Mouse (Mus musculus): Measurements from ENCODE around the gene Flnc. TPM values are rescaled to one million over a fixed set of nuclear protein-coding genes. Genes with fewer than 3 reads are reported as not detected.
A peak's percentile ranks its signal among the peaks of the same experiment; 100 is the strongest.

The Flnc gene
- total RNA-seq, 1 experiment from 2014 or later = not detected

GRCm38 (mm10) chr6:29507447-29508309, 74.6 kb downstream of the Flnc start, which contains the start of gene Kcp:
Gene Kcp (minus strand): TSS chr6:29507952.
- peak in 1 of 2 experiments; percentile 43; a peak in 1 of 4 replicates for ATAC-seq (replicated peaks in 1 of 2; ENCODE audit: insufficient read depth in 1 of 2, low FRiP score in 2 of 2, low TSS enrichment in 1 of 2, low read depth in 1 of 2, poor library complexity in 2 of 2, severe bottlenecking in 2 of 2)

DNA sequence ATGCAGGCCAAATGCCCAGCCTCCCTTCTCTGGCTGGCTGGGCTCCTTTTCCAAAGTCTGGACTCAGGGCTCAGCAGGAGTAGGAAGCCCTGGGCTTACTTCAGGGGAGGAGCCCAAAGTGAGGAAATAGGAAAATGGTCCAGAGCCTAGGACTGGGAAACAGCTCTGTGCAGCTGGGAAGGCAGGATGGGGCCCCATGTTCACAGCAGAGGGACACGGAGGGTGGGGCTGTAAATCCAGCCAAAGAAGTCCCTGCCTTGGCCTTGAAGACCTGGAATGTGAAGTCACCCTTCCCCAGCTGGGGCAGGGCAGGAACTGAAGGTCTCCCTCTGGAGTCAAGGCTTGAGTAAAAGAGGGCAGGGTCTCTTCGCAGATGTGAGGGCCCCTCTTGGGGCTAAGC, 76.0 kb downstream of the Flnc start:
- no peak for ATAC-seq (replicated peaks in 1 of 2; ENCODE audit: insufficient read depth in 1 of 2, low FRiP score in 2 of 2, low TSS enrichment in 1 of 2, low read depth in 1 of 2, poor library complexity in 2 of 2, severe bottlenecking in 2 of 2)

Other genes with a start within 250 kb of the Flnc start
- gene Impdh1, start 216.9 kb upstream of the Flnc start, total RNA-seq (2017) = 70.0 and 72.4 TPM in 2 replicates
- gene Hilpda, start 160.8 kb upstream of the Flnc start, total RNA-seq (2017) = 26.3 and 27.7 TPM in 2 replicates
- 1.6 TPM in 1 of 2 replicates, not detected in the other for gene Fam71f2, start 153.7 kb upstream of the Flnc start, total RNA-seq (2017)
- not detected in 2 replicates for gene Fam71f1, start 114.1 kb upstream of the Flnc start, total RNA-seq (2017)
- 162 and 228 TPM in 2 replicates for gene Calu, start 85.2 kb upstream of the Flnc start, total RNA-seq (2017)
- gene Opn1sw, start 44.8 kb upstream of the Flnc start, total RNA-seq (2017) = not detected in 2 replicates
- 0.40 and 0.44 TPM in 2 replicates for gene Ccdc136, start 36.9 kb upstream of the Flnc start, total RNA-seq (2017)
- gene Atp6v1f, start 34.5 kb downstream of the Flnc start, total RNA-seq (2017) = 131 and 182 TPM in 2 replicates
- gene Atp6v1fnb, start 38.2 kb downstream of the Flnc start, total RNA-seq (2017) = 3.4 TPM in 1 of 2 replicates, not detected in the other
- not detected in 2 replicates for gene Kcp, start 74.7 kb downstream of the Flnc start, total RNA-seq (2017)
- 19.3 and 23.7 TPM in 2 replicates for gene Irf5, start 93.4 kb downstream of the Flnc start, total RNA-seq (2017)
- gene Tnpo3, start 176.6 kb downstream of the Flnc start, total RNA-seq (2017) = 76.4 and 89.6 TPM in 2 replicates

Data from hematopoietic stem cell, adult 5-6 weeks (primary cell).